Mouse (Mus musculus): Measurements from ENCODE around the gene Srcap. TPM values are rescaled to one million over a fixed set of nuclear protein-coding genes. Genes with fewer than 3 reads are reported as not detected.

Gene Srcap
- polyA plus RNA-seq, 1 experiment from 2014 or later: 41.5 TPM

- H3K27me3 ChIP-seq (replicated peaks; ENCODE audit: control insufficient read depth, insufficient read depth, low read length): no peaks in the 10 kb centered on the region
- DNase-seq (ENCODE audit: low spot score): no peak
- no peaks in the 10 kb centered on the region for H3K4me1 ChIP-seq (ENCODE audit: control insufficient read depth, insufficient read depth, low read length)
- H3K9me3 ChIP-seq (ENCODE audit: control insufficient read depth, low read length): no peaks in the 10 kb centered on the region
- WGBS: 85% methylated on average over 6 of the region's 6 CpGs
- no peak overlapping the region for H3K9ac ChIP-seq (ENCODE audit: low read depth, low read length)
- H3K36me3 ChIP-seq (ENCODE audit: control insufficient read depth, insufficient read depth, low read length): peaks cover 74% of the 10 kb centered on the region
- ATAC-seq (ENCODE audit: low read depth): no peak
- H3K27ac ChIP-seq (replicated peaks; ENCODE audit: low read depth, low read length): no peak overlapping the region
- H3K4me2 ChIP-seq (ENCODE audit: low read depth, low read length): no peak overlapping the region
- no peak overlapping the region for H3K4me3 ChIP-seq (ENCODE audit: low read depth, low read length)
Measured at GRCm38 (mm10) chr7:127607150-127607549, 95.4 kb downstream of the Srcap start.

Small RNA genes within 50 kb of the gene (microRNA-seq; reads per million reads assigned to microRNA genes)
- not detected for gene Gm47278 (ENCODE audit: borderline number of aligned reads)
- gene Mir7060 (ENCODE audit: borderline number of aligned reads): 0.50 reads per million

Other genes starting within 250 kb of the Srcap start
- 59.6 and 62.2 TPM in 2 replicates for gene Sephs2, start 237.9 kb upstream of the Srcap start, polyA plus RNA-seq (2014; fragmentation: Nextera tagmentation; extraction: Ambion mirVana)
- 1.2 and 1.7 TPM in 2 replicates for gene Itgal, start 215.7 kb upstream of the Srcap start, polyA plus RNA-seq (2014; fragmentation: Nextera tagmentation; extraction: Ambion mirVana)
- 5.2 and 5.9 TPM in 2 replicates for gene Zfp768, start 166.4 kb upstream of the Srcap start, polyA plus RNA-seq (2014; fragmentation: Nextera tagmentation; extraction: Ambion mirVana)
- 4.9 and 7.3 TPM in 2 replicates for gene Zfp747, start 135.9 kb upstream of the Srcap start, polyA plus RNA-seq (2014; fragmentation: Nextera tagmentation; extraction: Ambion mirVana)
- 5.7 and 5.9 TPM in 2 replicates for gene 9130019O22Rik, start 124.8 kb upstream of the Srcap start, polyA plus RNA-seq (2014; fragmentation: Nextera tagmentation; extraction: Ambion mirVana)
- 5.6 and 6.7 TPM in 2 replicates for gene E430018J23Rik, start 118.4 kb upstream of the Srcap start, polyA plus RNA-seq (2014; fragmentation: Nextera tagmentation; extraction: Ambion mirVana)
- 6.8 and 8.3 TPM in 2 replicates for gene Zfp764, start 105.2 kb upstream of the Srcap start, polyA plus RNA-seq (2014; fragmentation: Nextera tagmentation; extraction: Ambion mirVana)
- 17.0 and 20.7 TPM in 2 replicates for gene Zfp688, start 89.9 kb upstream of the Srcap start, polyA plus RNA-seq (2014; fragmentation: Nextera tagmentation; extraction: Ambion mirVana)
- 7.1 and 7.6 TPM in 2 replicates for gene Zfp689, start 62.8 kb upstream of the Srcap start, polyA plus RNA-seq (2014; fragmentation: Nextera tagmentation; extraction: Ambion mirVana)
- gene Prr14, start 52.4 kb upstream of the Srcap start, polyA plus RNA-seq (2014; fragmentation: Nextera tagmentation; extraction: Ambion mirVana): 40.4 and 41.9 TPM in 2 replicates
- gene Fbrs, start 32.8 kb upstream of the Srcap start, polyA plus RNA-seq (2014; fragmentation: Nextera tagmentation; extraction: Ambion mirVana): 14.3 and 15.0 TPM in 2 replicates
- 12.2 and 13.2 TPM in 2 replicates for gene Gm42715, start 7.6 kb downstream of the Srcap start, polyA plus RNA-seq (2014; fragmentation: Nextera tagmentation; extraction: Ambion mirVana)
- gene Tmem265, start 49.4 kb downstream of the Srcap start, polyA plus RNA-seq (2014; fragmentation: Nextera tagmentation; extraction: Ambion mirVana): 4.1 and 5.3 TPM in 2 replicates
- gene Phkg2, start 61.4 kb downstream of the Srcap start, polyA plus RNA-seq (2014; fragmentation: Nextera tagmentation; extraction: Ambion mirVana): 35.2 TPM in 2 replicates
- gene Ccdc189, start 76.6 kb downstream of the Srcap start, polyA plus RNA-seq (2014; fragmentation: Nextera tagmentation; extraction: Ambion mirVana): 9.9 and 10.4 TPM in 2 replicates
- gene Rnf40, start 76.8 kb downstream of the Srcap start, polyA plus RNA-seq (2014; fragmentation: Nextera tagmentation; extraction: Ambion mirVana): 35.9 and 47.7 TPM in 2 replicates
- 13.0 and 17.9 TPM in 2 replicates for gene Zfp629, start 103.8 kb downstream of the Srcap start, polyA plus RNA-seq (2014; fragmentation: Nextera tagmentation; extraction: Ambion mirVana)
- gene Bcl7c, start 196.9 kb downstream of the Srcap start, polyA plus RNA-seq (2014; fragmentation: Nextera tagmentation; extraction: Ambion mirVana): 84.2 and 86.6 TPM in 2 replicates
- 20.9 and 23.8 TPM in 2 replicates for gene Ctf1, start 200.8 kb downstream of the Srcap start, polyA plus RNA-seq (2014; fragmentation: Nextera tagmentation; extraction: Ambion mirVana)
- 0.14 and 0.35 TPM in 2 replicates for gene Ctf2, start 220.2 kb downstream of the Srcap start, polyA plus RNA-seq (2014; fragmentation: Nextera tagmentation; extraction: Ambion mirVana)
- gene Fbxl19, start 232.6 kb downstream of the Srcap start, polyA plus RNA-seq (2014; fragmentation: Nextera tagmentation; extraction: Ambion mirVana): 3.0 and 3.8 TPM in 2 replicates

Data from embryonic facial prominence, embryonic 14.5 days (tissue).